Mouse (Mus musculus) midbrain, embryonic 15.5 days (tissue): ENCODE measurements around the gene Trpm8. TPM values are rescaled to one million over a fixed set of nuclear protein-coding genes. Genes with fewer than 3 reads are reported as not detected.

Experiments
- ATAC-seq: fragments of 200-750 bp; cut with Nextera tagmentation; replicated peaks from 2 replicates; pipeline ENCODE4 v1.8.0; 2017; ENCODE audit warnings: moderate TSS enrichment
- H3K27ac ChIP-seq: fragments of 300-500 bp; sonication (generic); 2 replicates; pipeline ENCODE4 v1.5.1; 2015; ENCODE audit warnings: mild to moderate bottlenecking, inconsistent platforms
- H3K27me3 ChIP-seq: fragments of 300-500 bp; sonication (generic); replicated peaks from 2 replicates; pipeline ENCODE4 v1.6.1; 2015; ENCODE audit warnings: inconsistent platforms
- H3K36me3 ChIP-seq: fragments of 300-500 bp; sonication (generic); replicated peaks from 2 replicates; pipeline ENCODE4 v1.6.1; 2015; ENCODE audit warnings: inconsistent platforms
- H3K4me1 ChIP-seq: fragments of 300-500 bp; sonication (generic); 2 replicates; pipeline ENCODE4 v1.6.1; 2015; ENCODE audit warnings: inconsistent platforms
- H3K4me2 ChIP-seq: fragments of 300-500 bp; sonication (generic); 2 replicates; pipeline ENCODE4 v1.6.1; 2015; ENCODE audit warnings: inconsistent platforms, mild to moderate bottlenecking, moderate library complexity
- H3K4me3 ChIP-seq: fragments of 300-500 bp; sonication (generic); 2 replicates; pipeline ENCODE4 v1.5.1; 2015; ENCODE audit warnings: mild to moderate bottlenecking, inconsistent platforms
- H3K9ac ChIP-seq: fragments of 300-500 bp; sonication (generic); 2 replicates; pipeline ENCODE4 v1.6.1; 2015; ENCODE audit warnings: mild to moderate bottlenecking, inconsistent platforms
- H3K9me3 ChIP-seq: fragments of 300-500 bp; sonication (generic); 2 replicates; pipeline ENCODE4 v1.6.1; 2016; ENCODE audit warnings: inconsistent platforms
- WGBS: fragments of 180-500 bp; shearing (Covaris S2); methylation state at CpG from one replicate; pipeline ENCODE4 v1.1.7; 2015; ENCODE audit warnings: mixed read lengths; 5-methylcytosine and 5-hydroxymethylcytosine counted together
- polyA plus RNA-seq: library from polyadenylated mRNA; unstranded; fragments of >200 nt; fragmentation: Nextera tagmentation; extraction: Ambion mirVana; gene quantifications from 2 replicates; pipeline ENCODE4 v1.2.1, GENCODE M21; 2015

Trpm8 gene
- polyA plus RNA-seq, 1 experiment from 2014 or later = 0.10 TPM

DNA sequence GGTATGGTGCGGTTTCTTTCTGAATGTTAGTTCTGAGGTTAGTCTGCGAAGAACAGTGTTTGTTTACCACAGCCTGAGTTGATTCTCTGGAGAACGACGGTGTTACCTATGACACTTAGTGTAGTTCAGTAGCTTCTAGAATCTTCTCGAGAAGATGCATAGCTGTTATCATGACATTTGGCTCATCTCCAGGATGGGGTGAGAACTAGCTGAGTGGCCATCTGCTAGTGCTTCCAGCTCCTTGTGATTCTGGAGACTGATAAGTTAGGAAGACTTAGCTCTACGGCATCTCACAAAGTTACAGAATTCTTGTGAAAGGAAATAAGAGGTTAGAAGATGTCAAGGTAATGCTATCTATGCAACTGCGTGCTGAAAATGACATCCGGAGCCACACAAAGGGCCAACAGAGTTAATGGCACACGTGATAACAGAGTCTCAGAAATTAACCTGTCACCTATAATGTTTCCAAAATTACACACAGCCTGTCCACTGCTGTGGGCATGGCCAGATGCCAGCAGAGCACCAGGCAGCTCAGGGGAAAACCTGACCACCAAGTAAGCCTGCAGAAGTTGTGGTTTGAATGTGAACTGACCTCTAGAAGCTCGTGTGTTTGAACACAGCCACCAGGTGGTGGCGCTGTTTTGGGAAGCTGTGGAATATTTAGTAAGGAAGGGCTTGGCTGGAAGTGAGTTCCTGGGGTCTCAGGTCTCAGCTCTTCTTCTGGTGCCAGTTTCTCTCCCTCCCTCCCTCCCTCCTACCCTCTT, 89.6 kb downstream of the Trpm8 start:
- H3K9me3 ChIP-seq = no peaks in the 10 kb centered on the region
- H3K36me3 ChIP-seq = no peaks in the 10 kb centered on the region
- H3K4me2 ChIP-seq = no peak overlapping the region
- no peak for ATAC-seq
- WGBS = 79% methylated on average over 11 of the region's 11 CpGs
- H3K27me3 ChIP-seq = no peaks in the 10 kb centered on the region
- H3K9ac ChIP-seq = no peak overlapping the region
- no peaks in the 10 kb centered on the region for H3K4me1 ChIP-seq
- no peak overlapping the region for H3K27ac ChIP-seq
- no peak overlapping the region for H3K4me3 ChIP-seq

DNA sequence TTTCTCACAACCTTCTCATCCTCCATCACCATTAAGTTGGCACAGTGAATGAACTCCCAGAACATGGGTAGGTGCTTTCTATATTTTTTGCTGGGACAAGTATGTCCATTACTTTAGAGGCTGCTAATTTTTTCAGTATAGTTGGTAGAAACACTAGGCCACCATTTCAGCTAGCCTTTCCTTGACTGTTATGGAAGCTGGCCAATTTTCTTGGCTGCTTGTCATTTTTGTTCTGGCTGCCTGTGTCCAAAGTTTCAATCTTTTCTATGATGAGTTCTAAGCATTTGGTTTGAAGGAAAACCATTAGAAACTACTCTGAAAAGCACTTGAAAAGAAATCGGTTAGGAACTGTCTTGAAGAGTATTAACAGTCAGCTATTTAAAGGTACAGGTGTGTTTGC, 101.0 kb downstream of the Trpm8 start:
- Histone ChIP-seq H3K27ac (no peak overlapping the region), H3K4me3 (no peak overlapping the region), H3K9ac (no peak overlapping the region), H3K4me1 (no peaks in the 10 kb centered on the region), H3K4me2 (no peak overlapping the region), H3K36me3 (no peaks in the 10 kb centered on the region), H3K9me3 (no peaks in the 10 kb centered on the region), H3K27me3 (no peaks in the 10 kb centered on the region)
- no peak for ATAC-seq
- 93% methylated on average over 1 of the region's 1 CpGs for WGBS

- 73% methylated on average over 4 of the region's 4 CpGs for whole genome bisulfite sequencing
- no peaks in the 10 kb centered on the region for H3K4me1 ChIP-seq
- no peak overlapping the region for H3K4me2 ChIP-seq
- H3K27ac ChIP-seq = no peak overlapping the region
- no peaks in the 10 kb centered on the region for H3K27me3 ChIP-seq
- no peak overlapping the region for H3K4me3 ChIP-seq
- no peak for ATAC-seq
- H3K9ac ChIP-seq = no peak overlapping the region
- H3K36me3 ChIP-seq = no peaks in the 10 kb centered on the region
- H3K9me3 ChIP-seq = no peaks in the 10 kb centered on the region
Observed at GRCm38 (mm10) chr1:88391632-88392031, 114.2 kb downstream of the Trpm8 start.

GRCm38 (mm10) chr1:88393321-88393720, 115.9 kb downstream of the Trpm8 start:
- no peak for ATAC-seq
- 89% methylated on average over 5 of the region's 5 CpGs for WGBS

GRCm38 (mm10) chr1:88403378-88403777, 125.9 kb downstream of the Trpm8 start:
- 55% methylated on average over 3 of the region's 3 CpGs for WGBS
- no peak for ATAC-seq

More at GRCm38 (mm10) chr1:88393321-88393720, 115.9 kb downstream of the Trpm8 start:
- Histone ChIP-seq H3K27ac (no peak overlapping the region), H3K27me3 (no peaks in the 10 kb centered on the region), H3K4me3 (no peak overlapping the region), H3K4me2 (no peak overlapping the region), H3K4me1 (no peaks in the 10 kb centered on the region), H3K9ac (no peak overlapping the region), H3K9me3 (no peaks in the 10 kb centered on the region), H3K36me3 (no peaks in the 10 kb centered on the region)

GRCm38 (mm10) chr1:88406078-88406806, 128.8 kb downstream of the Trpm8 start:
- Histone ChIP-seq H3K27me3 (no peaks in the 10 kb centered on the region), H3K4me3 (no peak overlapping the region), H3K9ac (no peak overlapping the region), H3K27ac (peak overlapping the region; percentile 32; the same call in 1 of the 2 replicates), H3K4me1 (no peaks in the 10 kb centered on the region), H3K9me3 (no peaks in the 10 kb centered on the region), H3K36me3 (no peaks in the 10 kb centered on the region), H3K4me2 (no peak overlapping the region)
- 52% methylated on average over 12 of the region's 12 CpGs for WGBS
- no peak for ATAC-seq

More at GRCm38 (mm10) chr1:88403378-88403777, 125.9 kb downstream of the Trpm8 start:
- H3K36me3 ChIP-seq = no peaks in the 10 kb centered on the region
- H3K9ac ChIP-seq = no peak overlapping the region
- no peak overlapping the region for H3K4me2 ChIP-seq
- H3K27ac ChIP-seq = no peak overlapping the region
- no peaks in the 10 kb centered on the region for H3K9me3 ChIP-seq
- H3K27me3 ChIP-seq = no peaks in the 10 kb centered on the region
- H3K4me1 ChIP-seq = no peaks in the 10 kb centered on the region
- H3K4me3 ChIP-seq = no peak overlapping the region

GRCm38 (mm10) chr1:88406807-88407198, 129.3 kb downstream of the Trpm8 start, which contains the start of gene Spp2:
Gene Spp2, plus strand, starts transcription at chr1:88406961.
- H3K36me3 ChIP-seq = no peaks in the 10 kb centered on the region
- H3K9ac ChIP-seq = no peak within 1 kb of the TSS
- H3K27ac ChIP-seq = peak within 1 kb of the TSS; percentile 32; the same call in 1 of the 2 replicates
- H3K27me3 ChIP-seq = no peaks in the 10 kb centered on the region
- H3K4me2 ChIP-seq = no peak within 1 kb of the TSS
- WGBS = 77% methylated on average over 5 of the region's 5 CpGs
- H3K4me3 ChIP-seq = no peak within 1 kb of the TSS
- H3K4me1 ChIP-seq = no peaks in the 10 kb centered on the region
- no peaks in the 10 kb centered on the region for H3K9me3 ChIP-seq
- no peak for ATAC-seq

DNA sequence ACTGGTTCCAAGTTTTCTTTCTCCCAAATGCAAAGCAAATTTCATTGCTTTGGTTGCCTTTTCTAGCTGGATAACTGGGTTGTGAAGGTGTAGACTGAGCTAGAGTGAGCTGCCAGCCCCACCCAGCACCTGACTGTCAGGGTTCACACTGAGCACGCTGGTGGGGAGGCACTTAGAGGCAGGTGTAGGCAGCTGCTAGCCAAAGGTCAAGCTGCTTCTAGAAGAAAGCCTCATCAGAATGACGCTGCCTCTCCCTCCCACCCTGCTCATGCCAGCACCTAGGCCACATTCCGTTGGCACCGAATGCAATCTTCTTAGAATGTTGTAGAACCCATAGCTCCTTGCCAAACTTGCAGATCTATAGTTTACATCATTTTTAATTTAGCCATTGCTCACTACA, 130.9 kb downstream of the Trpm8 start:
- no peak overlapping the region for H3K4me2 ChIP-seq
- no peak for ATAC-seq
- no peak overlapping the region for H3K9ac ChIP-seq
- H3K27ac ChIP-seq = no peak overlapping the region
- H3K4me3 ChIP-seq = no peak overlapping the region
- H3K27me3 ChIP-seq = no peaks in the 10 kb centered on the region
- H3K9me3 ChIP-seq = no peaks in the 10 kb centered on the region
- peaks cover 4% of the 10 kb centered on the region; the same call in 1 of the 2 replicates for H3K4me1 ChIP-seq
- H3K36me3 ChIP-seq = no peaks in the 10 kb centered on the region
- 93% methylated on average over 4 of the region's 4 CpGs for WGBS

DNA sequence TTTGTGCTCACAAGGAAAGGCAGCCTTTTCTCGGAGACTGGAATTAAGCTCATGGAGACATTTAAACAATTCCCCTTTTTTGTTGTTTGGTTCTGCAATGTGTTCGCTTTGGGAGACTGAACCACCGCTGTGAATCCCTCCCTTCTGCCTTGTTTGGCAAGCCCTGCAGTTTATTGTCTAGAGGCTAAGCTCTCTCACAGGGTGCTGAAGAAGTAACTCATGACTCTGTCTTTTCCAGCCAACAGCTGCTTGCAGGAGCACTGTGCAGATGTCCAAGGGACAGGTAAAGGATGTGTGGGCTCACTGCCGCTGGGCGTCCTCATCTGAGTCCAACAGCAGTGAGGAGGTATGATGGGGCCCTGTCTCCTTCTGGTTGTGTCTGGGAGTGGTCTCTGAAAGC, 134.6 kb downstream of the Trpm8 start:
- peak overlapping the region; percentile 19; the same call in 1 of the 2 replicates for H3K27ac ChIP-seq
- ATAC-seq = no peak

GRCm38 (mm10) chr1:88418943-88419342, 141.5 kb downstream of the Trpm8 start:
- no peak overlapping the region for H3K9ac ChIP-seq
- ATAC-seq = no peak
- no peaks in the 10 kb centered on the region for H3K4me1 ChIP-seq
- no peak overlapping the region for H3K4me3 ChIP-seq
- H3K4me2 ChIP-seq = no peak overlapping the region
- no peaks in the 10 kb centered on the region for H3K27me3 ChIP-seq
- H3K36me3 ChIP-seq = no peaks in the 10 kb centered on the region
- no peak overlapping the region for H3K27ac ChIP-seq
- H3K9me3 ChIP-seq = no peaks in the 10 kb centered on the region
- WGBS = 78% methylated on average over 2 of the region's 2 CpGs

More for the DNA sequence above, 134.6 kb downstream of the Trpm8 start:
- no peak overlapping the region for H3K4me2 ChIP-seq
- WGBS = 33% methylated on average over 5 of the region's 5 CpGs
- no peak overlapping the region for H3K4me3 ChIP-seq
- no peaks in the 10 kb centered on the region for H3K9me3 ChIP-seq
- H3K36me3 ChIP-seq = no peaks in the 10 kb centered on the region
- no peak overlapping the region for H3K9ac ChIP-seq
- H3K4me1 ChIP-seq = peaks cover 4% of the 10 kb centered on the region; the same call in 1 of the 2 replicates
- H3K27me3 ChIP-seq = no peaks in the 10 kb centered on the region

DNA sequence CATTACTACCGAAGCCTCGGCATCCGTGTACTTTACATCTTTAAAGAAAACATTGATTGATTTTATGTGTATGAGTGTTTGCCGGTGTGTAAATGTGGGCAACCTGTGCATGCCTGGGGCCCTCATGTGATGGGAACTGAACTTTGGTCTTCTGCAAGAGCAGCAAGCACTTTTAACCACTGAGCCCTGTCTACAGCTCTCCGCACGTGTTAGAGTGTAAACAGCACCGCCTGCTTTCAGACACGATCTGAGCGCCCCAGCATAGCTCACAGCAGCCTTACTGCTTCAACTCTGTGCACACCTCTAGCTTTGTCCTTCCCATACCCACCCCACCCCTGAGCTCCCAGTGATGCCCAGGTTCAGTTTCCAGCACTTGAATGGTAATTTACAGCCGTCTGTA, 144.6 kb downstream of the Trpm8 start:
- Histone ChIP-seq H3K9me3 (no peaks in the 10 kb centered on the region), H3K4me3 (no peak overlapping the region), H3K4me1 (0 out of 2 replicates have a peak, but pooled peaks cover 3% of the 10 kb centered on the region), H3K27me3 (no peaks in the 10 kb centered on the region), H3K4me2 (no peak overlapping the region), H3K27ac (no peak overlapping the region), H3K9ac (no peak overlapping the region), H3K36me3 (no peaks in the 10 kb centered on the region)
- 90% methylated on average over 10 of the region's 10 CpGs for WGBS
- ATAC-seq = no peak

DNA sequence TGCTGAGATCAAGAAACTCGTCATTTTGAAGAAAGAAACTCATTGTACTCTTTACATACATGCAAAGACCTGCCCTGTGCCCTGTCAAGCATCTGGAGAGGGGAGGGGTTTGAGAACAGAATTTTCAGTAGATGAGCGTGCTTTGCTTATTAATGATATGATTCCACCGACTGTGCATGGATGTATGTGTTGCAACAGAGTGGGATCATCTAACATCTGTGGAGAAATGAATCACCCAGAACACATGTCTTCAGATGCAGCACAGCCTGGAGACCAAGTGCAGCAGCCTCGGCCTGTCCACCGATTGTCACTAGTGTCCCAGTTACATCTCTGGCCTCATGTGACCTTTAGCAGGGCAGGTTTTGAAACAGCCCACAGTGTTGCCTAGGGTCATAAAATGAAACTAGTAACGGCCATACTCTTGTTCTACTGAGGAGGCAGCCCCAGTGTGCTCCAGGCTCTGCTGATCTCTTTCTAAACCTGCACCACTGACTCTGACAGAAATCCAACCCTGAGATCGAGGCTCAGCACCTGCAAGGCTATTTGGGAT, 145.5 kb downstream of the Trpm8 start:
- Histone ChIP-seq H3K4me1 (0 out of 2 replicates have a peak, but pooled peaks cover 3% of the 10 kb centered on the region), H3K27ac (no peak overlapping the region), H3K27me3 (no peaks in the 10 kb centered on the region), H3K4me2 (no peak overlapping the region), H3K36me3 (no peaks in the 10 kb centered on the region), H3K4me3 (no peak overlapping the region), H3K9me3 (no peaks in the 10 kb centered on the region), H3K9ac (no peak overlapping the region)
- 73% methylated on average over 7 of the region's 7 CpGs for WGBS
- no peak for ATAC-seq
